Mouse (Mus musculus) embryonic facial prominence, embryonic 12.5 days (tissue): ENCODE results near the gene AI661453. TPM values are rescaled to one million over a fixed set of nuclear protein-coding genes. Genes with fewer than 3 reads are reported as not detected.
A peak's percentile ranks its signal among the peaks of the same experiment; 100 is the strongest.

ENCODE experiments used
- ATAC-seq: fragments of 200-750 bp; cut with Nextera tagmentation; 2 replicates; pipeline ENCODE4 v1.8.0; 2017; ENCODE audit not compliant: insufficient number of reproducible peaks, insufficient read depth, low FRiP score, low TSS enrichment
- H3K27ac ChIP-seq: fragments of 300-500 bp; sonication (generic); 2 replicates; pipeline ENCODE4 v1.5.1; 2016; ENCODE audit warnings: mild to moderate bottlenecking
- H3K27me3 ChIP-seq: fragments of 300-500 bp; sonication (generic); 2 replicates; pipeline ENCODE4 v1.6.1; 2016; ENCODE audit warnings: mild to moderate bottlenecking, moderate library complexity
- H3K36me3 ChIP-seq: fragments of 300-500 bp; sonication (generic); 2 replicates; pipeline ENCODE4 v1.6.1; 2016; ENCODE audit warnings: mild to moderate bottlenecking
- H3K4me1 ChIP-seq: fragments of 300-500 bp; sonication (generic); 2 replicates; pipeline ENCODE4 v1.6.1; 2016
- H3K4me2 ChIP-seq: fragments of 300-500 bp; sonication (generic); replicated peaks from 2 replicates; pipeline ENCODE4 v1.6.1; 2016; ENCODE audit warnings: mild to moderate bottlenecking, moderate library complexity
- H3K4me3 ChIP-seq: fragments of 300-500 bp; sonication (generic); 2 replicates; pipeline ENCODE4 v1.5.1; 2016; ENCODE audit warnings: mild to moderate bottlenecking
- H3K9ac ChIP-seq: fragments of 300-500 bp; sonication (generic); 2 replicates; pipeline ENCODE4 v1.6.1; 2016; ENCODE audit warnings: mild to moderate bottlenecking, moderate library complexity
- H3K9me3 ChIP-seq: fragments of 300-500 bp; sonication (generic); 2 replicates; pipeline ENCODE4 v1.6.1; 2016; ENCODE audit warnings: mild to moderate bottlenecking, moderate library complexity
- WGBS: fragments of 180-500 bp; shearing (Covaris S2); methylation state at CpG from one replicate; pipeline ENCODE4 v1.1.7; 2016; 5-methylcytosine and 5-hydroxymethylcytosine counted together
- polyA plus RNA-seq: library from polyadenylated mRNA; unstranded; fragments of >200 nt; fragmentation: Nextera tagmentation; extraction: Ambion mirVana; gene quantifications from 2 replicates; pipeline ENCODE4 v1.2.1, GENCODE M21; 2016

The AI661453 gene
- polyA plus RNA-seq, 1 experiment from 2014 or later: 0.61 TPM

DNA sequence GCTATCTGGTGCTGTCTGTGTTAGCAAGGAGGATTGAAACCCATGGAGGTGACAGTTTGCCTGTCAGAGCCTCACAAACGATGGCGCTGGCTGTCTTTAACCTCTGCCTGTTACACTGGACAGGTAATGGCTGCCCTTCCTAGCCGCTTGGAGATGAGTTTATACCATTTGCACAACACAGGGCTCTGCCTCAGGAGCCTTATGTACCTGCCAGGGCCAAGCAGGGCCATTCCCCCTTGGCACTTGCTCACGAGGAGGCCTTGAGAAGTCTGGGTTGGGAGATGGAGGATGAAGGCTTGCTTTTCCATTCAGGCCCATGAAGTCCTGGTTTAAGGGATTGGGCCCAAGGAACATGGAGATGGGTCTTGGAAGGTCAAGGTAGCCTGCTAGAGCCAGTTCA lies 33.2 kb downstream of the AI661453 start:
- no peak for ATAC-seq
- Histone ChIP-seq H3K36me3 (no peaks in the 10 kb centered on the region), H3K9me3 (no peaks in the 10 kb centered on the region), H3K27me3 (peaks cover 34% of the 10 kb centered on the region), H3K4me2 (no peak overlapping the region), H3K4me1 (peaks cover 22% of the 10 kb centered on the region), H3K4me3 (no peak overlapping the region), H3K27ac (no peak overlapping the region), H3K9ac (no peak overlapping the region)
- WGBS: 82% methylated on average over 4 of the region's 4 CpGs

DNA sequence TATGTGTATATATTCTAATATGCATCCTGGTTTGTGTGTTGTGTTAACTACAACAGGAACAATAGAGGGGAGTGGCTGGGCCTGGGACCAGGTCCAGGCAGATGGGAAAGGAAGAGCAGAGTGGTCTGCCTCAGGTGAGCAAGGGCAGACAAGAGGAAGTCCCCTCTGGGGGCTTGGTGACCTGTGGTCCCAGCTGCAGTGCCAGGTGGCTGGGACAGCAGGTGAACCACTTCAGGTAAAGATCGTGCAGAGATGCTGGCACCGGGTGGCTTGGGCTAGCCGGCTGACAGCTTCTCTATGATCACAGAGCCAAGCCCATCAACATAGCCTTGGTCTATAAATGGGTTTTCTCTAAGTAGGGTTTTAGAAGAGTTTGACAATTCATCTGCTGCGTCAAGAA lies 33.7 kb downstream of the AI661453 start:
- WGBS: 87% methylated on average over 4 of the region's 4 CpGs
- Histone ChIP-seq H3K4me1 (peaks cover 19% of the 10 kb centered on the region), H3K36me3 (no peaks in the 10 kb centered on the region), H3K9ac (no peak overlapping the region), H3K27ac (no peak overlapping the region), H3K27me3 (peaks cover 34% of the 10 kb centered on the region), H3K9me3 (no peaks in the 10 kb centered on the region), H3K4me3 (no peak overlapping the region), H3K4me2 (no peak overlapping the region)
- ATAC-seq: no peak

DNA sequence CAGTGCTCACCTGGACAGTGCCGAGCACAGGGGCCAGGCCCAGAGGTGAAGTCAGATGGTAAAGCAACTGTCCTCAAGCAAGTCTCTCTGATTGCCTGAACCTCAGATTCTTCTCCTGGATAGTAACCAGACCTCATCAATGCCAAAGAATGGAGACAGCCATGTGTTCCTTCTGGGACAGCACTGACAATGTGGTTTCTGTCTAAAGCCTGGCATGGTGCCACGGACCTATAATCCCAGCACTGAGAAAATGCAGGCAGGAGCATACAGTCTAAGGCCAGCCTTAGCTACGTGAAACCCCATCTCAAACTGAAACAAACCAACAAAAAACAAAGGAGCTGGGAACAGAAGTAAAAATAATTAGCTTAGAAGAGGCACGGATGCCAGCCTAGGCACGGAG lies 34.3 kb downstream of the AI661453 start:
- Histone ChIP-seq H3K4me3 (no peak overlapping the region), H3K27me3 (peaks cover 34% of the 10 kb centered on the region), H3K27ac (no peak overlapping the region), H3K4me1 (peaks cover 13% of the 10 kb centered on the region), H3K4me2 (no peak overlapping the region), H3K36me3 (no peaks in the 10 kb centered on the region), H3K9ac (no peak overlapping the region), H3K9me3 (no peaks in the 10 kb centered on the region)
- WGBS: 74% methylated on average over 5 of the region's 5 CpGs
- ATAC-seq: peak; percentile 55; the same call in 1 of the 2 replicates

DNA sequence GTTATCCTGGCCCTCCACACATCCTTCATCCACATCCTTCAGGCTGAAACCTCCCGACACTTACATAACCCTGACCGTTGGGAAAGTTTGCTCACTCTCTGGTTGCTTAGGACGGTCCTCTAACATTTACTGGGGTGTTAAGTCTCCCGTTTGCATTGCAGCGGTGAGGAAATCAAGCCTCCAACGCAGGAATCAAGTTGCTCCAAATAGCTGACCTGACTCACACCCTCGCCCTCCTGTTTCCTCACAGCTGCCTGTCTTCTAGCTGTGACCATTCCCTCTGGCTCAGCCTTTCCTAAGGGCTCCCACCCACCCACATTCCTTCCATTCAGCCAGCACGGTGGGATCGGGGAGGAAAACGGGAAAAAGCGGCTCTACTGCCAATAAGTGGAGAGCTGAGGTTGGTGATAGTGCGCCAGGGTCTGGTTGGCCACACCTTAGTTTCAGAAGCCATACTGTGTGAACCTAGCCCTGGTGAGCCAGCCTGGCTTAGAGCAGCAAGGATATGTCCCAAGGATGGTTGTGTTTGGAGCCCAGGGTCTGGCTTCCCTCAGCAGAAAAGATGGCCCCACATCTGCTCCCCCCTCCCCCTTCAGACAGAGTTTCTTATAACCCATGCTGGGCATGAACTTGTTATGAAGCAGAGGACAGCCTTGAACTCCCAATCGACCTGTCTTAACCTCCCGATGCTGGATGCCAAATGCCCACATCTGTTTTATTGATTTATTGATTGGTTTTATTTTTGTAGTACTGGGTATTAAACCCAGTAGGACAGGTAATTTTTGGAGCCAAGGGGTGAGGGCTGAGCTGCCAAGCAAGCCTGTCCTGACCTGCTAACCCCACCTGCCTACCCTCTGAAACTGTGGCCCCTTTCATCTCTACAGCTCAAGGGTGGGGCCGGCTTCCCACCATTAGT lies 36.3 kb downstream of the AI661453 start:
- Histone ChIP-seq H3K9me3 (no peaks in the 10 kb centered on the region), H3K27ac (no peak overlapping the region), H3K36me3 (no peaks in the 10 kb centered on the region), H3K9ac (no peak overlapping the region), H3K27me3 (peaks cover 21% of the 10 kb centered on the region), H3K4me2 (no peak overlapping the region), H3K4me1 (0 out of 2 replicates have a peak, but pooled peaks cover 6% of the 10 kb centered on the region), H3K4me3 (no peak overlapping the region)
- ATAC-seq: no peak
- 48% methylated on average over 15 of the region's 15 CpGs for WGBS

DNA sequence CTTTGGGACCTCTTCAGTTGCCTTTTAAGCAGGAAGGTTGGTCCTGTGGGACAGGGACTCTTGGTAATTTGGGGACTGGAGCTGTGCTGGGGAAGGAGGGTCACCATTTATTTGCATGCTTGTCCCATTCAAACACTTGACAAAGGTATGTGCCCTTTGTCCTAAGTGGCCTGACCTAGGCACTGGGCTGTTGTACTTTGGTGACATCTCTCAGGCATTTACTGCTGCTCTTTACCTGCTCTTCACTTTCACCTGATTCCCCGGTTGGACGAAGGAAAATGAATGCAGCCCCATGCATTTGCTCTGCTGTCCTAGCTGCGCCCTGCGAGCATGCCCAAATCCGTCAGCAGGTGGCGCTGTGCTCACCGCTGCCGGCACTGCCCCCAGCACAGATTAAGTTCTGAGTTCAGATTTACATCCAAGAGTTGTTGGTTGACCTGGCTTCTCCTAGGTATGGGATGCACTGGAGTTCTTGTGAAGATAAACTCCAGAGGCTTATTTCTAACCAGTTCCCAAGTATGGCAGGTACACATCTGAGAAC lies 37.1 kb downstream of the AI661453 start:
- no peaks in the 10 kb centered on the region for H3K36me3 ChIP-seq
- no peak overlapping the region for H3K9ac ChIP-seq
- no peak overlapping the region for H3K4me3 ChIP-seq
- WGBS: 19% methylated on average over 8 of the region's 8 CpGs
- no peak for ATAC-seq
- H3K27me3 ChIP-seq: peaks cover 13% of the 10 kb centered on the region
- no peak overlapping the region for H3K27ac ChIP-seq
- H3K4me1 ChIP-seq: 0 out of 2 replicates have a peak, but pooled peaks cover 2% of the 10 kb centered on the region
- H3K4me2 ChIP-seq: no peak overlapping the region
- no peaks in the 10 kb centered on the region for H3K9me3 ChIP-seq

DNA sequence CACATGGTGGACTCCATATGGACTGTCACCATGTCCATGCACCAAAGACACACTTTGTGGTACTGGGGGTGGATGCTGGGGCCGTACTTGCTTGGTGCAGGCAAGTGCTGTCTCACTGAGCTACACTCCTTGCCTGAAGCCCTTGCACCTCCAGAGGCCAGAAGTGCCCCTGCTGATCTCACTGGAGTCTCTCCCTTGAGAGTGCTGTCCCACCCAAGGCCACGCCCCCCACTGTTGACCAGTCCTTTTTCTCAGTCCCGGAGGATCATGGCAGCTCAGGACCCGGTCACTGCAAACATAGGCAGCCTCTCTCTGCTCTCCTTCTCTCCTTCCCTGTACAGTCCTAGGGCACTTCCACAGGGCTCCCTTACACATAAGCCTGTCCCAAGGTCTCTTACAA lies 37.8 kb downstream of the AI661453 start:
- no peaks in the 10 kb centered on the region for H3K4me1 ChIP-seq
- WGBS: 81% methylated on average over 4 of the region's 4 CpGs
- H3K4me3 ChIP-seq: no peak overlapping the region
- no peak overlapping the region for H3K27ac ChIP-seq
- no peak overlapping the region for H3K4me2 ChIP-seq
- H3K9ac ChIP-seq: no peak overlapping the region
- no peaks in the 10 kb centered on the region for H3K9me3 ChIP-seq
- no peak for ATAC-seq
- no peaks in the 10 kb centered on the region for H3K36me3 ChIP-seq
- H3K27me3 ChIP-seq: peaks cover 6% of the 10 kb centered on the region

DNA sequence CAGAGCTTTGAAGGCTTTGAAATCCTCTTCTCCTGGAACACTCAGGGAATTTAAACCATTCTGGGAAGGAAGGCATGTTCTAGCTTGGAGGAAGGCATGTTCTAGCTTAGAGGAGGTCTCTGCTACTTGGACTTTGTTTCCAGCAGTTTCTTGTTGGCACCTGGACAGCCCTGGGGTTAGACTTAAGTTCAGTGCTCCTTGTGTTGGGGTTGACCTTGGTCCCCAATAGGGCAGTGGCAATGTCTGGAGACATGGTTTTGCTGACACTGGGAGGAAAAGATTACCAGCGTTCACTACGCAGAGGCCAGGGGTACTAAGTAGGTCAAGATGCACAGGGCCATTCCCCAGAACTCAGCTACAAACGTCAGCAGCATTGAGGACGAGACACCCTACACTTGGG lies 38.8 kb downstream of the AI661453 start:
- Histone ChIP-seq H3K9me3 (no peaks in the 10 kb centered on the region), H3K27me3 (no peaks in the 10 kb centered on the region), H3K36me3 (no peaks in the 10 kb centered on the region), H3K4me3 (no peak overlapping the region), H3K9ac (no peak overlapping the region), H3K4me2 (no peak overlapping the region), H3K4me1 (no peaks in the 10 kb centered on the region), H3K27ac (no peak overlapping the region)
- ATAC-seq: no peak
- 82% methylated on average over 4 of the region's 4 CpGs for WGBS

DNA sequence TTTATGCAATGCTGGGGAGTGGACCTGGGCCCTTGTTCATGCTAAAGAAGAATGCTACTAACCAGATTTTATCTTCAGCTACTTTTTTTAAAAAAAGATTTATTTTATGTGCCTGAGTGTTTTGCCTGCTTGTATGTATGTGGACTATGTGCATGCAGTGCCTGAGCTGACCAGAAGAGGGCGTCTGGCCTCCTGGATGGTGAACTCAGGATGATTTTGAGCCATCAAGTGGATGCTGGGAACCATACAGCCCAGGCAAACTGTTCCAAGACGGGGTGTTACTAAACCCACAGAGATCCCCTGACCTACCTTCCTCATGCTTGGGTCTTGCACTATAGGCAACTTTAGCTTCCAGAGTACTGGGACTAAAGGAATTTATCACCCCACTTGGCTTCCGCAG lies 39.3 kb downstream of the AI661453 start:
- Histone ChIP-seq H3K27me3 (no peaks in the 10 kb centered on the region), H3K4me2 (no peak overlapping the region), H3K4me1 (no peaks in the 10 kb centered on the region), H3K36me3 (no peaks in the 10 kb centered on the region), H3K9me3 (no peaks in the 10 kb centered on the region), H3K27ac (no peak overlapping the region), H3K4me3 (no peak overlapping the region), H3K9ac (no peak overlapping the region)
- WGBS: 58% methylated on average over 3 of the region's 3 CpGs
- no peak for ATAC-seq

DNA sequence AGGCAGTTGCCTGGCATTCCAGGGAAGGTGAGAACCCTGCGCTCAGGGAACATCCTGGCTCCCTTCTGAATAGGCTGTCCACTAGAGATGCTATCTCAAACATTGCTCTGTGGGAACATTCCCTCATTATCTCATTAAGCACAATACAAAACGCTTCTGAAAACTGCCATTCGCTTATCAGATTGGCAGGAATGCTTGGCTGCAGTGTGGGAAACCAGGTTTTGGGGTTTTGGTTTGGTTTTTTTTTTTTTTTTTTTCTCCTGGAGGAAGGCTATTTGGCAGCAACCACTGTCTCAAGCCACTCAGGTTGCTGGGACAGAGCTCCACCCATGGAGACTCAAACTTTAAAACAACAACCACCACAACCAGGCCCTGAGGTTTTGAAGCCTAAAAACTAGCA lies 43.5 kb downstream of the AI661453 start:
- Histone ChIP-seq H3K4me1 (peaks cover 6% of the 10 kb centered on the region), H3K9me3 (no peaks in the 10 kb centered on the region), H3K36me3 (no peaks in the 10 kb centered on the region), H3K27ac (no peak overlapping the region), H3K9ac (no peak overlapping the region), H3K27me3 (no peaks in the 10 kb centered on the region), H3K4me3 (no peak overlapping the region), H3K4me2 (no peak overlapping the region)
- ATAC-seq: no peak
- 58% methylated on average over 3 of the region's 3 CpGs for WGBS

DNA sequence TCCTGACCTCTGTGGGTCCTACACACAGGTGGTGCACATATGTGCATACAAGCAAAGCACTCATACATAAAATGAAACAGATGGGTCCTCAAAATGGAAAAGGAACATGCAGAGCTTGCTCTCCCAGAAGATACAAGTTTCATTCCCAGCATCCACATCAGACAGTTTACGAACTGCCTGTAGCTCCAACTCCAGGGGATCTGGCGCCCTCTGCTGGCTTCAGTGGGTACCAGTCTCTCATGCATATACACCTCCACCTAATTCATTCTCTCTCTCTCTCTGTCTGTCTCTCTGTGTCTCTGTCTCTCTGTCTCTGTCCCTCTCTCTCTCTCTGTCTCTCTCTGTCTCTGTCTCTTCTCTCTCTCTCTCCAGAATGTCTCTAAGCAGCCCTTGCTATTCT lies 46.0 kb downstream of the AI661453 start:
- H3K9me3 ChIP-seq: no peaks in the 10 kb centered on the region
- ATAC-seq: no peak
- H3K4me3 ChIP-seq: no peak overlapping the region
- no peak overlapping the region for H3K9ac ChIP-seq
- H3K4me2 ChIP-seq: no peak overlapping the region
- no peaks in the 10 kb centered on the region for H3K27me3 ChIP-seq
- no peaks in the 10 kb centered on the region for H3K36me3 ChIP-seq
- no peak overlapping the region for H3K27ac ChIP-seq
- H3K4me1 ChIP-seq: peaks cover 22% of the 10 kb centered on the region
- WGBS: 48% methylated on average over 2 of the region's 2 CpGs

DNA sequence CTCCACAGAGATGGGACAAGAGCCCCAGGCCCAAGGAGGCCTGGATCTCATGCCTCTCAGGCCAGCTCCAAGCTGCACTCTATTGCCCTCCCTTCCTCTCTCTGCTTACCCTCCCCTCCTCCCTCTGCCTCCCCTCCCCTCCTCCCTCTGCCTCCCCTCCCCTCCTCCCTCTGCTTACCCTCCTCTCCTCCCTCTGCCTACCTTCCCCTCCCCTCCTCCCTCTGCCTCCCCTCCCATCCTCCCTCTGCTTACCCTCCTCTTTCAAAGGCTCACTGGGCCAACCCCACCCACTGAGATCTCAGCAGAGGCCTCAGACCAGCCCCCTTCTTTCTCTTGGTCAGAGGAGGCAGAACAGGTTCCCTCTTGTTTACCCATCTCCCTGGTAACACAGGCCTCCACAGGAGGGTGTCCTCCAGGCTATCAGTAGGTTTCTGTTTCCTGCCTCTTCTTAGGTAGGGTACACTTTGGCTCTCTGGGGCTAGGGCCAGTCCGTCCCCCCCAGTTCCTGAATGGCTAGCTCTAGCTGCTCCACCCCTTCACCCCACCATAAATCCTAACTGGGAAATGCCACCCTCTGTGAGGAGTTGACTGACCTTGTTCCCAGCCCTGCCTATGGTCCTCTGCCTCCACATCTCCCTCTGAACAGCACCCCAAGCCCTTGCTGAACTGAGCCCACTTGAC lies 48.0 kb downstream of the AI661453 start:
- WGBS: 28% methylated on average over 1 of the region's 1 CpGs

DNA sequence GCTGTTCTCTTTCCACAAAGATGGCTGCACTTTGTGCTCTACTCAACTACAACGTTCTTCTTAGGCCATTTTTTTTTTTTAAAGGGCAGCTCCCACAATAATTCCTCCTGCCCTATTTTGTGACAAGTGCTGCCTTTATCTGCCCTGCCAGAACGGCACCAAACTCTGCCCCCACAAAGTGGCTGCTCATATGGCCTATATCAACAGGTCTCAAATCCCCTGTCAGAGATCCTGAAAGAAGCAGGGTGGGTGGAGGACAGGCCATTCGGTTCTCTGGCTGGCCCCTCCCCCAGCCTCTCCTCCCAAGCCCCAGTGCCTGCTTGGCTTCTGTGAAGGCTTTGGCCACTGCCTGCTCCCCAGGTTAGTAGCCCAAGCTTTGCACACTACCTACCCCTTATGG lies 48.6 kb downstream of the AI661453 start:
- WGBS: 7% methylated on average over 3 of the region's 3 CpGs
- no peak overlapping the region for H3K9ac ChIP-seq
- no peak overlapping the region for H3K4me2 ChIP-seq
- H3K27ac ChIP-seq: peak overlapping the region; percentile 65
- no peaks in the 10 kb centered on the region for H3K27me3 ChIP-seq
- H3K4me1 ChIP-seq: peaks cover 22% of the 10 kb centered on the region
- ATAC-seq: no peak
- H3K4me3 ChIP-seq: no peak overlapping the region
- H3K36me3 ChIP-seq: peaks cover 18% of the 10 kb centered on the region
- no peaks in the 10 kb centered on the region for H3K9me3 ChIP-seq

More for the DNA sequence above, 48.0 kb downstream of the AI661453 start:
- Histone ChIP-seq H3K4me3 (no peak overlapping the region), H3K4me2 (no peak overlapping the region), H3K9ac (no peak overlapping the region), H3K4me1 (peaks cover 22% of the 10 kb centered on the region), H3K9me3 (no peaks in the 10 kb centered on the region), H3K27ac (peak overlapping the region; percentile 65), H3K27me3 (no peaks in the 10 kb centered on the region), H3K36me3 (peaks cover 11% of the 10 kb centered on the region)
- ATAC-seq: peak; percentile 42
